Mouse (Mus musculus): ENCODE results near the gene Usp18.
A peak's percentile ranks its signal among the peaks of the same experiment; 100 is the strongest.

Usp18 gene

GRCm38 (mm10) chr6:121226043-121226442, 19.7 kb upstream of the Usp18 start:
- no peak for DNase-seq

DNA sequence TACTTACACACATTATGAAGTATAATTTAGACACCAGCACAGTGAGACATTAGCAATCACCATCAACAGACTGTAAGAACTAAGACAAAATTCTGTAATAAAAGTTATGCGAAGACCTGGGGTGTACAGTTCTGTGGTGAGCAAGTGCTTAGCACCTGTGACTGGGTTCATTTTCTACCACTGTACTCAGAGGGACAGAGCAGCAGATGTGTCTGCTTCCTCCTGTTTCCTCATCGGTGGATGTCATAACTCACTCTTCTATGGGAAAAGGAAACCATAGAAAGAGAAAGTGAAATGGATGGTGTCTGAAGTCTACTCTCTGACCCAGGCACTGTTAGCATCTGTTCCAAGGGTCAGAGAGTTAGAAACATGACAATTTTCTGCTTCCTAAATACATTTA, 19.0 kb upstream of the Usp18 start:
- no peak for DNase-seq

- DNase-seq, result no peak
Measured at GRCm38 (mm10) chr6:121228421-121228820, 17.3 kb upstream of the Usp18 start.

GRCm38 (mm10) chr6:121232652-121233051, 13.1 kb upstream of the Usp18 start:
- DNase-seq, result no peak

GRCm38 (mm10) chr6:121236386-121236785, 9.3 kb upstream of the Usp18 start:
- no peak for DNase-seq

DNA sequence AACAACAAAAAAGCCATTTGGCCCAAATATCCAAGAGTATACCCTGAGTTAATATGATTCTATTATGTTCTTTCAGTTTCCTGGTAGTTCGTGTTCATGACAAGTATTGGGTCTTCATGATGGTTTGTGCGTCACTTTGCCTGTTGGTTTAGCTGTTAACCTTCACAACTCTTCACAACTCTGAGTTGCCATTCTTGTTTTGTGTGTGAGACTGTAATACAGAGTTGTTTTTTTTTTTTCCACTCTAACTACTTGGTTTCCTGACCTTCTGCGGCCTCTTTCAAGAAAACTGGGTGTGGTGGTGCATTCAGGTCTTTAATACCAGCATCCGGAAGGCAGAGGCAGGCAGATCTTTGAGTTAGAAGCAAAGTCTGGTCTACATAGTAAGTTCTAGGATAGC, 7.5 kb upstream of the Usp18 start:
- DNase-seq, result no peak

GRCm38 (mm10) chr6:121241780-121242179, 3.9 kb upstream of the Usp18 start:
- DNase-seq, result no peak

DNA sequence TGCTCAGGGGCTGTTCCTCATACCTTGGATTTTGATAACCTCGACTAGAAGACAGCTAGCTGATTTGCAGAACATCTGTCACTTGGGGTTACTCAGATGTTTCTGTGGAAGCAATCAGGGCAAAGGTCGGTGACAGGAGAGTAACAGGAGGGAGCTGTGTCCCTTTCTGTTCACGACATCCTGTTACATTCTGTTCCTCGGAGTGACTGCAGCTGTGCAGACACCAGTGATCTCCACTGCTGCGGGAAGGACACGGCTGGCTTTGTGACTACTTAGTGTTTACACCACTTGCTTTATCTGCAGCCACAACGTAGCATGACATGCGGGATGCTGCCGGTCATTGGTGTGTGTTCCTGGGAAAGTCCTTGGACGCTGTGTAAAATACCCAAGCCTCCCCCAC, 2.5 kb upstream of the Usp18 start:
- DNase-seq, result no peak

DNA sequence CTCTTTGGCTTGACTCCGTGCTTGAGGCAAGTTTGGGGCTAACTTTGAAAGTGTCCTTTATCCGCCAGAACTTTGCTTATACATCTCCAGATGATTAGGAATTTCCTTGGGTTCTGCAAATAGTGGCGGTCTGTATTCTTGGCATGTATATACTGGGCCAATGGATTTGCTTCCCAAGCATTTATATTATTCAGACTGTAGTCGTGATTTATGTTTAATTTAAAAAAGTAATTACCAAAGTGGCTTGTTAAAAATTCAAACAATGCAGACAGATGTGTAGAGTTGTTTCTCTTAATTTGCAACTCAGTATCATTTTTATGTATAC, 293 bp downstream of the Usp18 start:
- no peak for DNase-seq

DNA sequence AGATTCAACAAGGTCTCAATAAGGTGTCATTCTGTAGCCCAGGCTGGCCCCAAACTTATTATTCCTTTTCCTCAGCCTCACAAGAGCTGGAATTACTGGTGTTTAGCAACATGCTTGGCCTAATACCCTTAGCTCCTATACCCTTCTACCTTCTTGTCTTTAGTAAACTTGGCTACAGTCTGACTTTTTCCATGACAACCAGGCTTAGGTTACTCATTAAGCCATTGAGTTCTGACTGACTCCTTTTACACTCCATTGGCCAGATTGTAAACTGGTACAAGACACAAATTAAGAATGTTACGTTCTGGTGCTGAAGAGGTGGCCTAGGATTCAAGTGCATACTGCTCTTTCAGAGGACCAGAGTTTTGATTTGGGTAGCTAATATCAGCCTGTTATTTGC, 4.7 kb downstream of the Usp18 start:
- no peak for DNase-seq

DNA sequence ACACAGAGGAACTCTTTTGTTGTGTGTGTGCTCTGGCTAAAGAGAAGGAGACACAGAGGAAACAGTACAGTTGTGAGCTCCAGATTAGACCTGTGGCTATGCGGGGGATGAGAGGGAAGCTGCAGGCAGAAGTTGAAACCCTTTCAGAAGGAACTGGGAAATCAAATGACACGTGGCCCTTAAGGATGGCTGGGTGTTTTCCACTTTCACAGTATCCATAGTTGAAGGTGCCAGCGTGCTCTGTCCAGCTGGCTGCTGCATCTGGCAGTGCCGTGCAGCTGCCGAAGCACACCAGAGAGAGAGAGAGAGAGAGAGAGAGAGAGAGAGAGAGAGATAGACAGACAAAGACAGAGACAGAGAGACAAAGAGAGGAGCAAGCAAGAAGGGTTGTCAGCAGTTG, 5.5 kb downstream of the Usp18 start:
- no peak for DNase-seq

- DNase-seq, result peak; percentile 68 to 78
Measured at GRCm38 (mm10) chr6:121260548-121260947, 14.8 kb downstream of the Usp18 start.

- no peak for DNase-seq
Measured at GRCm38 (mm10) chr6:121261233-121261632, 15.5 kb downstream of the Usp18 start.

- DNase-seq, result no peak
Measured at GRCm38 (mm10) chr6:121262004-121262403, 16.3 kb downstream of the Usp18 start.

DNA sequence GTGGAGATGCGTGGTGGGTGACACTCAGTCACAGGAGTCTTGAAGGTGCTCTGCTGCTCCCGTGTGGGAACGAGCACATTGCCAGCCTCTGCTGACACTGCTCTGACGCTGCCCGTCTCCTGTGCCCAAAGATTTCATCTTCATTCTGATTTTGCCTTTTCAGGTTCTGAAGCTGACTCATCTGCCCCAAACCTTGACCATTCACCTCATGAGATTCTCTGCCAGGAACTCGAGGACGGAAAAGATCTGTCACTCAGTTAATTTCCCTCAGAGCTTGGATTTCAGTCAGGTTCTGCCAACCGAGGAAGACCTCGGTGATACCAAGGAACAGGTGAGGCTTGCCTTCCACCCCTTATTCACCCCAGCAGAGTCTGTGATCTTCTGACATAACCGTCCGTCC, 16.8 kb downstream of the Usp18 start:
- DNase-seq, result no peak

GRCm38 (mm10) chr6:121270156-121270555, 24.4 kb downstream of the Usp18 start:
- DNase-seq, result no peak

- DNase-seq, result no peak
Measured at GRCm38 (mm10) chr6:121271707-121272074, 26.0 kb downstream of the Usp18 start.

GRCm38 (mm10) chr6:121272075-121272800, 26.5 kb downstream of the Usp18 start:
- peak; percentile 70 to 72 for DNase-seq

- peak in 1 of 2 experiments; percentile 22 for DNase-seq
Measured at GRCm38 (mm10) chr6:121274356-121274755, 28.6 kb downstream of the Usp18 start.

GRCm38 (mm10) chr6:121284132-121284531, 38.4 kb downstream of the Usp18 start:
- no peak for DNase-seq

- no peak for DNase-seq
Measured at GRCm38 (mm10) chr6:121299317-121299716, 53.6 kb downstream of the Usp18 start.

DNA sequence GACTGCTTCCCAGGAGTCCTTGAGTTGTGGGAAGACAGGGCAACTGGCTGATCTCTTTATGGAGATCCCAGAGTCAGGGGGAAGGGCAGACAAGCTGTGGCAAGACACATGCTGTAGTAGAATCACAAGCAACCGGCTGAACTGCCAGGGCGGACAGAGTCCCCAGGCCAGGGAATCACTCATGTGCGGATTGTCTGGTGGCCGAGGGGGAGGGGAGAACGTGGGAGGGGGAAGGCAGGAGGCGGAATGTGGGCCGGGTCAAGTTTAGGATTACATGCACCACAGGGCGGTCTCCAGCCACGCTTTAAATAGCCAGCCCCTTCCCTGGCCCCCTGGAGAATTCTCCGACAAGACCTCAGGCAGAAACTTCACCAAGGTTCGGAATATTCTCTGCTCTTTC, 54.2 kb downstream of the Usp18 start, which contains the start of gene Slc6a13:
Slc6a13 (plus strand) TSS at position 274 of the 400 bp plus-strand sequence.
- no peak for DNase-seq

DNA sequence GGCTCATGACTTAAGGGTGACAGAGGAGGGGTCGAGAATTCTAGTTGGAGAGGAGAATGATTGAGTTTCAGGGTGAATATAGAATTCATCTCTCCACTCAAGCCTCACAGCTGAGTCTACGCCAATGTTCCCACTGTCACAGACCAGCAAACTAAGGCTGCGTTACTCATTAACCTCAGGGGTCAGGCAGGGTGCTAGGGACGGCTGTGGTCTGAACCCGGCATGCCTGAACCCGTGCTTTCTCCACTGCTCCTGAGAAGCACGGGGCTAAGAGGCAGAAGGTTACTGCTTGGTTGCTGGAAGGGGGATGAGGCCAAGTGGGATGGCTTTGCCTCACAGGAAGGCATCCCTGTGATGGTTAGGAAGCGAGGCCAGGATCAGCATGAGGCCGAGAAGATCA, 54.8 kb downstream of the Usp18 start:
- DNase-seq, result no peak

- no peak for DNase-seq
Measured at GRCm38 (mm10) chr6:121303466-121304220, 57.9 kb downstream of the Usp18 start.

DNA sequence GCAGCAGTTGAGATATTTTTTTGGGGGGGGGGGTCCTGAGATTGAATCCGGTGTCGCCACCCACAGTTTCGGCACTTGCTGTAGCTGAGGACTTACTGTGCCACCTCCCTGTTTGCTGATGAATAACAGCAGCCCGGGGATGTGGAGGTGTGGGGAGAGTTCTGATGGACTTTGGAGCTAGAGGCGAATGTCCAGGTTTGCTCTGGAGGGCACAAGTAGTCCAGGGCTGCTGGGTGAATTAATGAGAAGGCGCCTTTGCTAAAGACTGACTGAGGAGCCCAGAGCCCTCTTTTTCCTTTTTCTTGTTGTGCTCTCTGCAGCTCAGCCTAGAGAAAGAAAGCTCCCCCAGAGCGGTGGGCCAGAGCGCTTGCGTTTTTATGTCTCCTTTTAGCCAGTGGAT, 58.9 kb downstream of the Usp18 start:
- no peak for DNase-seq
